In genomic region chr11:36176106-36176505, GRCm38 (mm10) we compare ENCODE assay signal across 13 mouse cellular contexts.
DNase-seq lines count a peak whose midpoint lies in the region; ATAC-seq lines count a peak whose summit lies in the region.
"Had no signal": no experiment of that assay in that cellular context is flagged by ENCODE, and none has a peak within 500 bp of the region (broad histone marks: within the 10 kb centered on the region; RNA-seq: fewer than 3 reads in every experiment).

No protein-coding gene starts in this region.

- no peaks in the 10 kb centered on the region; the same call in 1 of the 2 replicates for H3K9me3 ChIP-seq in forebrain, embryonic 10.5 days
- H3K9me3 ChIP-seq in forebrain, embryonic 12.5 days, result 0 out of 2 replicates have a peak, but pooled peaks cover 5% of the 10 kb centered on the region
- H3K9me3 ChIP-seq in neural tube, embryonic 13.5 days, result no peaks in the 10 kb centered on the region
- 0 out of 2 replicates have a peak, but pooled peaks cover 2% of the 10 kb centered on the region for H3K9me3 ChIP-seq in neural tube, embryonic 15.5 days (replicated peaks)
- H3K9me3 ChIP-seq: heart, embryonic 10.5 days had no signal

- no peak overlapping the region for H3K4me3 ChIP-seq in forebrain, embryonic 10.5 days
- H3K4me3 ChIP-seq in forebrain, embryonic 12.5 days (replicated peaks), result no peak overlapping the region
- no peak overlapping the region for H3K4me3 ChIP-seq in neural tube, embryonic 13.5 days
- no peak overlapping the region for H3K4me3 ChIP-seq in neural tube, embryonic 15.5 days (replicated peaks)
- H3K4me3 ChIP-seq: erythroblast, embryonic 14.5 days; heart, embryonic 10.5 days had no signal

- no peaks in the 10 kb centered on the region for H3K27me3 ChIP-seq in forebrain, embryonic 10.5 days (ENCODE audit: poor library complexity, severe bottlenecking)
- 0 out of 2 replicates have a peak, but pooled peaks cover 7% of the 10 kb centered on the region for H3K27me3 ChIP-seq in forebrain, embryonic 12.5 days
- no peaks in the 10 kb centered on the region for H3K27me3 ChIP-seq in neural tube, embryonic 13.5 days
- H3K27me3 ChIP-seq in neural tube, embryonic 15.5 days (replicated peaks), result no peaks in the 10 kb centered on the region

- H3K4me1 ChIP-seq in forebrain, embryonic 10.5 days, result peaks cover 7% of the 10 kb centered on the region
- no peaks in the 10 kb centered on the region for H3K4me1 ChIP-seq in forebrain, embryonic 12.5 days
- H3K4me1 ChIP-seq in neural tube, embryonic 13.5 days (replicated peaks), result peaks cover 22% of the 10 kb centered on the region; the same call in 1 of the 2 replicates
- H3K4me1 ChIP-seq in neural tube, embryonic 15.5 days, result peaks cover 18% of the 10 kb centered on the region

- WGBS in forebrain, embryonic 10.5 days, result 88% methylated on average over 7 of the region's 7 CpGs
- WGBS in forebrain, embryonic 12.5 days, result 85% methylated on average over 7 of the region's 7 CpGs
- 72% methylated on average over 7 of the region's 7 CpGs for WGBS in neural tube, embryonic 13.5 days
- WGBS in neural tube, embryonic 15.5 days, result 48% methylated on average over 7 of the region's 7 CpGs

- no peak overlapping the region for H3K4me2 ChIP-seq in forebrain, embryonic 12.5 days
- H3K4me2 ChIP-seq in neural tube, embryonic 13.5 days, result no peak overlapping the region
- no peak overlapping the region for H3K4me2 ChIP-seq in neural tube, embryonic 15.5 days

- no peak overlapping the region for H3K27ac ChIP-seq in forebrain, embryonic 10.5 days
- no peak overlapping the region for H3K27ac ChIP-seq in forebrain, embryonic 12.5 days
- no peak overlapping the region for H3K27ac ChIP-seq in neural tube, embryonic 13.5 days (replicated peaks)
- no peak overlapping the region for H3K27ac ChIP-seq in neural tube, embryonic 15.5 days (replicated peaks)
- H3K27ac ChIP-seq: heart, embryonic 10.5 days had no signal

- H3K36me3 ChIP-seq in forebrain, embryonic 10.5 days (replicated peaks), result no peaks in the 10 kb centered on the region
- H3K36me3 ChIP-seq in forebrain, embryonic 12.5 days (replicated peaks), result no peaks in the 10 kb centered on the region
- H3K36me3 ChIP-seq in neural tube, embryonic 13.5 days, result 0 out of 2 replicates have a peak, but pooled peaks cover under 1% of the 10 kb centered on the region
- no peaks in the 10 kb centered on the region for H3K36me3 ChIP-seq in neural tube, embryonic 15.5 days
- H3K36me3 ChIP-seq: G1E; heart, embryonic 10.5 days had no signal

- peak; percentile 8 for DNase-seq in forebrain, embryonic 10.5 days (ENCODE audit: extremely low spot score, low spot score)
- peak; percentile 24 for DNase-seq in left cerebral cortex, adult 11 months (ENCODE audit: low spot score)
- peak; percentile 30 to 57 for DNase-seq in right cerebral cortex, postnatal 36 days (ENCODE audit: low spot score in 2 of 2)
- no peak for DNase-seq in urinary bladder, postnatal 25 days (ENCODE audit: low spot score)
- DNase-seq in embryo, embryonic 10.5 days (ENCODE audit: low spot score), result no peak
- DNase-seq: adrenal gland, adult 2 months; liver, postnatal 0 days had no signal

- ATAC-seq in forebrain, embryonic 12.5 days (ENCODE audit: low FRiP score), result no peak
- peak; percentile 36; the same call in 1 of the 2 replicates for ATAC-seq in neural tube, embryonic 13.5 days (ENCODE audit: low read depth)
- ATAC-seq in neural tube, embryonic 15.5 days (ENCODE audit: low FRiP score), result no peak
- ATAC-seq: liver, postnatal 0 days had no signal

- H3K9ac ChIP-seq in forebrain, embryonic 12.5 days, result no peak overlapping the region
- H3K9ac ChIP-seq in neural tube, embryonic 13.5 days, result no peak overlapping the region
- no peak overlapping the region for H3K9ac ChIP-seq in neural tube, embryonic 15.5 days (replicated peaks)
- H3K9ac ChIP-seq: liver, postnatal 0 days had no signal

Comparison
In these comparisons a context has a peak if more than half of its experiments do, and no peak if none do; other contexts are left out.
1. DNase-seq: peak in forebrain, embryonic 10.5 days (single experiment), left cerebral cortex, adult 11 months (single experiment) and right cerebral cortex, postnatal 36 days (2 of 2); none in urinary bladder, postnatal 25 days (single experiment) and embryo, embryonic 10.5 days (single experiment).